Mouse (Mus musculus) testis, adult 10 weeks (tissue): Measurements from ENCODE around the gene Cdkl4. TPM values are rescaled to one million over a fixed set of nuclear protein-coding genes. Genes with fewer than 3 reads are reported as not detected.

Experiments used
- polyA plus RNA-seq: library from polyadenylated mRNA; stranded (reverse); fragments of 350-450 nt; fragmentation: Illumina TruSeq; extraction: RNeasy Lipid Tissue Mini Kit (QIAGEN cat#74804); gene quantifications from one replicate; pipeline ENCODE4 v1.2.3, GENCODE M21; 2014; ENCODE audit warnings: low read depth, low replicate concordance

Gene Cdkl4
- polyA plus RNA-seq = 42.5 TPM

DNA sequence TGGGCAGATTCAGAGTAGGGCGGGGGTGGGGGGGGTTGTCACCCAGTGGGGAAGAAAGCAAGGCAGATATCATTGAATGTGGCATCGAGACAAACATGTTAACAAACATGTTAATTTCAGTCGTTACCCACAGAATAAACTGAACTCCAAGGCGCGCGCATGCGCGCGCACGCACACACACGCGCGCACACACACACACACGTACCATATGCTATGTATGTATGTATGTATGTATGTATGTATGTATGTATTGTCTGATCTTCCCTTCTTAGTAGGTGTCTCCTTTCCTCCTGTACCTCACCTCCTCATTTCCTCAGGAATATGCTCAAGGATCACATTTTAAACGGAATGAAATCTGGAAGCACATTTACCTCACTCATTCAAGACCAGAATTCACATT is at the start of gene Cdkl4:
Gene Cdkl4 (minus strand): TSS at position 175 of the 400 bp plus-strand sequence.

DNA sequence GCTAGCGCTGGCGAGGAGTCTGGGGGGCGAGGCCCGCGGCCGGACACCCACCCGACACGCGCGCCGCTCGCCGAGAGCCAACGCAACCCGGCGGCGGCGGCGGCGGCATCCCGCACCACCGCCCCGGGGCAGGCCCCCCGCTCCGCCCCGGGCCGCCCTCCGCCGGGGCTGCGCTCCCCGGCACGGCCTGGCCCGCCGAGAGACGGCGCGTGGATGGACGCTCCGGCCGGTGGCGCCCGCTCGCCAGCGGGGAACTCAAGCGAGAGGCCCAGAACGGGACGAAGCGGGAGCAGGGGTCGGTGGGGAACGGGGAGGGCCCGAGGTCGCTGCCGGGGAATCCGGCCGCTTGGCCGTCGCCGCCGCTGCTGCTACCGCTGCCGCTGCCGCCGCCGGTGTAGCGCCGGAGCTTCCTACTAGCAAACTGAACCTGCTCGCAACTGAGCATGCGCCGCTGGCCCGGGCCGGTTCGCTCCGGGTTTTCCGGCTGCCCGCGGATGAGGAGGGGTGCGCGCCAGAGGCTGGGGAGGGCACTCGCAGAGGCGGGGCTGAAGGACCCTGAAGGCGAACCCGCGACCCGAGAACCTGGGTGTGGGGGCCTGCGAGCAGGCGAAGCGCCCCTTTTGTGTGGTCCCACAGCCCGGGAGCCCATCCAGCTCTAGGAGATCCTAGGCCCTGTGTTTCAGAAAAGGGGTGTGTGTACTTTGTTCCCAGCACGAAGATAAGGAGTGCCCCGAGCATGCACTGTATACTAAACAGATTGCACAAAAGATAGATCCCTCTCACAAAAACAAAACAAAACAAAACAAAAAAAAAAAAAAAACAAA is 97.4 kb downstream of the Cdkl4 start, which contains the start of gene Sos1:
Gene Sos1 (minus strand): TSS at position 423 of the 824 bp plus-strand sequence.

Other genes with a start within 250 kb of the Cdkl4 start
- not detected for gene Gm10190, start 204.3 kb downstream of the Cdkl4 start, polyA plus RNA-seq
- 21.0 TPM for gene Sos1, start 97.4 kb downstream of the Cdkl4 start, polyA plus RNA-seq
- gene Map4k3, start 150.7 kb upstream of the Cdkl4 start, polyA plus RNA-seq = 48.1 TPM